Mouse (Mus musculus) limb, embryonic 13.5 days (tissue): ENCODE data around the gene Ralb. TPM values are rescaled to one million over a fixed set of nuclear protein-coding genes. Genes with fewer than 3 reads are reported as not detected.
A peak's percentile ranks its signal among the peaks of the same experiment; 100 is the strongest.

Experiments used
- ATAC-seq: fragments of 200-750 bp; cut with Nextera tagmentation; 2 replicates; pipeline ENCODE4 v1.8.0; 2017; ENCODE audit warnings: low read depth, moderate number of reproducible peaks, moderate TSS enrichment; ENCODE audit not compliant: low FRiP score
- H3K27ac ChIP-seq: fragments of 300-500 bp; sonication (generic); 2 replicates; pipeline ENCODE4 v1.5.1; 2015; ENCODE audit warnings: inconsistent platforms, mild to moderate bottlenecking, moderate library complexity
- H3K27me3 ChIP-seq: fragments of 300-500 bp; sonication (generic); 2 replicates; pipeline ENCODE4 v1.6.1; 2015; ENCODE audit warnings: mild to moderate bottlenecking, inconsistent platforms
- H3K36me3 ChIP-seq: fragments of 300-500 bp; sonication (generic); 2 replicates; pipeline ENCODE4 v1.6.1; 2015; ENCODE audit warnings: inconsistent platforms, mild to moderate bottlenecking, moderate library complexity
- H3K4me1 ChIP-seq: fragments of 300-500 bp; sonication (generic); 2 replicates; pipeline ENCODE4 v1.6.1; 2015; ENCODE audit warnings: inconsistent platforms
- H3K4me2 ChIP-seq: fragments of 300-500 bp; sonication (generic); replicated peaks from 2 replicates; pipeline ENCODE4 v1.6.1; 2015; ENCODE audit warnings: inconsistent platforms, mild to moderate bottlenecking, moderate library complexity
- H3K4me3 ChIP-seq: fragments of 300-500 bp; sonication (generic); 2 replicates; pipeline ENCODE4 v1.5.1; 2015; ENCODE audit warnings: moderate library complexity, mild to moderate bottlenecking, inconsistent platforms
- H3K9ac ChIP-seq: fragments of 300-500 bp; sonication (generic); 2 replicates; pipeline ENCODE4 v1.6.1; 2015; ENCODE audit warnings: mild to moderate bottlenecking, inconsistent platforms
- H3K9me3 ChIP-seq: fragments of 300-500 bp; sonication (generic); 2 replicates; pipeline ENCODE4 v1.6.1; 2016; ENCODE audit warnings: inconsistent platforms
- WGBS: fragments of 180-500 bp; shearing (Covaris S2); methylation state at CpG from one replicate; pipeline ENCODE4 v1.1.7; 2015; 5-methylcytosine and 5-hydroxymethylcytosine counted together
- polyA plus RNA-seq: library from polyadenylated mRNA; unstranded; fragments of >200 nt; fragmentation: Nextera tagmentation; extraction: Ambion mirVana; gene quantifications from 2 replicates; pipeline ENCODE4 v1.2.1, GENCODE M21; 2015

The Ralb gene
- polyA plus RNA-seq, 1 experiment from 2014 or later, result 129 TPM

DNA sequence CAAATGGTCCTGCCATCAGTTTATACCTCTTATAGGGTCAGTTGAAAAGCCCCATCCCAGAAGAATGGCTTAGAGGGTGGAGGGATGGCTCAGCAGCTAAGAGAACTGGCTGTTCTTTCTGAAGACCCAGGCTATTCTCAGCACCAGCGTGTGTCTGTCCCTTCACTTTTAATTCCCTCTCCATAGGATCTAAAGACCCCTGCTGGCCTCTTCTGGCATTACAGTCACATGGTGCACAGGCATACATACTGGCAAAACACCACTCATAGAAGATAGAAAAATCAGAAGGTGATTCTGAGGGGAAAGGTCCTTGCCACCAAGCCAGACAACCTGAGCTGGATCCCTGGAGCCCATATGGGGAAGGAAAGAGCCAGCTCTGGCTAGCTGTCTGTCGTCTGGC lies 41.2 kb downstream of the Ralb start:
- Histone ChIP-seq H3K9me3 (no peaks in the 10 kb centered on the region), H3K4me1 (peaks cover 5% of the 10 kb centered on the region; the same call in 1 of the 2 replicates), H3K27ac (no peak overlapping the region), H3K4me3 (no peak overlapping the region), H3K36me3 (peaks cover 3% of the 10 kb centered on the region; the same call in 1 of the 2 replicates), H3K4me2 (no peak overlapping the region), H3K9ac (no peak overlapping the region), H3K27me3 (0 out of 2 replicates have a peak, but pooled peaks cover 7% of the 10 kb centered on the region)
- 49% methylated on average over 2 of the region's 2 CpGs for WGBS
- ATAC-seq, result no peak

GRCm38 (mm10) chr1:119460062-119460461 lies 44.5 kb downstream of the Ralb start:
- H3K4me1 ChIP-seq, result peaks cover 28% of the 10 kb centered on the region
- peaks cover 15% of the 10 kb centered on the region; the same call in 1 of the 2 replicates for H3K27me3 ChIP-seq
- H3K27ac ChIP-seq, result no peak overlapping the region
- H3K9ac ChIP-seq, result no peak overlapping the region
- H3K4me3 ChIP-seq, result no peak overlapping the region
- no peaks in the 10 kb centered on the region for H3K36me3 ChIP-seq
- no peak overlapping the region for H3K4me2 ChIP-seq
- no peaks in the 10 kb centered on the region for H3K9me3 ChIP-seq
- no peak for ATAC-seq
- 65% methylated on average over 2 of the region's 2 CpGs for WGBS

DNA sequence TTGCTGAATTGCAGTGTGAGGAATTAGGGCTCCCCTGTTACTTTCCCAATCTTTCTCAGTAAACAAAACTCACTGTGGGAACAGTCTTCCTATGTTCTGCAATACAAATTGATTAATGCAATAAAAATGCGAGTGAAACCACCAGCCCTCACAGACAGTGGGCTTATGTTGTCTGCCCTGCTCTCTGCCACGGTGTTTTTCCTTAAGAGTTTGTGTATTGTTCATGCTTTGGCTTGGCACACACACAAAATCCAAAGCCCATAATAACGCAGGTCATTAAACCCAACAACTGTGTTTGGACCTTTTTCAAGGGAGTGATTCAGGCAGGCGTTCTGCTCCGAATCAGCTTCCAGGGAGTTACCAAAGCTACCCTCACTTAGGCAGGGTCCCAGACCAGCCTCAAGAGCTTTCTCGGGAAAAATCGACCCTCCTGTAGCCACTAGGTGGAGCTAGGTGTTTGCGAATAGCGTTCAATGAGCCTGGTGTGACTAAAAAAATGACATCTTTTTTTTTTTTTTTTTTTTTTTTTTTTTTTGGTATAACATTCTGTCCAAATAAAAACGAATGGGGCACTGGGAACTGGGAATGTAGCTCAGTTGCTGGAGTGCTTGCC lies 46.5 kb downstream of the Ralb start:
- peak; percentile 52 for ATAC-seq
- H3K4me2 ChIP-seq, result peak overlapping the region; percentile 60
- WGBS, result 7% methylated on average over 10 of the region's 10 CpGs

GRCm38 (mm10) chr1:119457528-119457855 lies 47.1 kb downstream of the Ralb start:
- no peak; the same call in 1 of the 2 replicates for ATAC-seq
- Histone ChIP-seq H3K27ac (peak overlapping the region; percentile 55; the same call in 1 of the 2 replicates), H3K4me1 (peaks cover 34% of the 10 kb centered on the region), H3K9ac (no peak overlapping the region), H3K4me2 (peak overlapping the region; percentile 60), H3K36me3 (no peaks in the 10 kb centered on the region), H3K27me3 (peaks cover 19% of the 10 kb centered on the region; the same call in 1 of the 2 replicates), H3K9me3 (no peaks in the 10 kb centered on the region), H3K4me3 (peak overlapping the region; percentile 25)
- WGBS, result 11% methylated on average over 5 of the region's 5 CpGs

More for the DNA sequence above, 46.5 kb downstream of the Ralb start:
- H3K27me3 ChIP-seq, result peaks cover 19% of the 10 kb centered on the region; the same call in 1 of the 2 replicates
- H3K9ac ChIP-seq, result no peak overlapping the region
- H3K27ac ChIP-seq, result no peak overlapping the region
- peaks cover 34% of the 10 kb centered on the region for H3K4me1 ChIP-seq
- H3K4me3 ChIP-seq, result no peak overlapping the region
- no peaks in the 10 kb centered on the region for H3K36me3 ChIP-seq
- H3K9me3 ChIP-seq, result no peaks in the 10 kb centered on the region

GRCm38 (mm10) chr1:119456671-119457527 lies 47.7 kb downstream of the Ralb start:
- Histone ChIP-seq H3K4me1 (peaks cover 34% of the 10 kb centered on the region), H3K27ac (peak overlapping the region; percentile 55; the same call in 1 of the 2 replicates), H3K4me3 (peak overlapping the region; percentile 25), H3K4me2 (peak overlapping the region; percentile 60), H3K36me3 (no peaks in the 10 kb centered on the region), H3K9me3 (no peaks in the 10 kb centered on the region), H3K9ac (no peak overlapping the region), H3K27me3 (peaks cover 19% of the 10 kb centered on the region; the same call in 1 of the 2 replicates)
- ATAC-seq, result peak; percentile 77
- 3% methylated on average over 19 of the region's 19 CpGs for WGBS

DNA sequence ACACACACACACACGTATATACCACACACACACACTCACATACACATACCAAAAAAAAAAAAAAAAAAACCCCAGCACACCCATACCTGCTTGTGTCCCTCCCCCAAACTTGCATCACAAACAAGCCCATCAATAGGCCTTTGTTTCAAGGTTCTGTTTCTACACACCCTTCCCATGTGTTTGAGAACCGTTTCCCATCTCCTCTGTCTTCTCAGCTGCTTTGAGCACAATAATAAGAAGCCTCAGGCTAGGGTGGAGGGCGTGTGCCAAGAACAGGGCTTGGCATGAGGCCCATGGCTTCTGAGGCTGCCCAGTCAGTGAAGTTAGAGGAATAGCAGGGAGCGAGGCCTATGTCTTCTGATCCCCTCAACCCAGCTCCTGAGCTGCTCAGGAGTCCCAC lies 50.9 kb downstream of the Ralb start:
- Histone ChIP-seq H3K27me3 (peaks cover 12% of the 10 kb centered on the region; the same call in 1 of the 2 replicates), H3K9me3 (no peaks in the 10 kb centered on the region), H3K27ac (no peak overlapping the region), H3K4me3 (no peak overlapping the region), H3K36me3 (no peaks in the 10 kb centered on the region), H3K9ac (no peak overlapping the region), H3K4me1 (peaks cover 39% of the 10 kb centered on the region), H3K4me2 (no peak overlapping the region)
- ATAC-seq, result no peak
- 57% methylated on average over 3 of the region's 4 CpGs for WGBS

GRCm38 (mm10) chr1:119451417-119451816 lies 53.2 kb downstream of the Ralb start:
- no peak for ATAC-seq
- no peak overlapping the region for H3K27ac ChIP-seq
- no peaks in the 10 kb centered on the region for H3K9me3 ChIP-seq
- no peak overlapping the region for H3K9ac ChIP-seq
- 41% methylated on average over 10 of the region's 10 CpGs for WGBS
- H3K4me3 ChIP-seq, result no peak overlapping the region
- no peak overlapping the region for H3K4me2 ChIP-seq
- no peaks in the 10 kb centered on the region for H3K36me3 ChIP-seq
- peaks cover 18% of the 10 kb centered on the region for H3K4me1 ChIP-seq
- H3K27me3 ChIP-seq, result peaks cover 12% of the 10 kb centered on the region; the same call in 1 of the 2 replicates

GRCm38 (mm10) chr1:119450651-119451345 lies 53.8 kb downstream of the Ralb start:
- H3K4me2 ChIP-seq, result no peak overlapping the region
- peaks cover 13% of the 10 kb centered on the region for H3K4me1 ChIP-seq
- no peak overlapping the region for H3K9ac ChIP-seq
- no peaks in the 10 kb centered on the region for H3K36me3 ChIP-seq
- H3K4me3 ChIP-seq, result no peak overlapping the region
- no peak for ATAC-seq
- no peaks in the 10 kb centered on the region for H3K9me3 ChIP-seq
- no peak overlapping the region for H3K27ac ChIP-seq
- 76% methylated on average over 10 of the region's 10 CpGs for WGBS
- peaks cover 9% of the 10 kb centered on the region; the same call in 1 of the 2 replicates for H3K27me3 ChIP-seq

GRCm38 (mm10) chr1:119446753-119447283 lies 57.8 kb downstream of the Ralb start:
- WGBS, result 61% methylated on average over 10 of the region's 10 CpGs

GRCm38 (mm10) chr1:119443591-119444350 lies 60.8 kb downstream of the Ralb start:
- H3K27ac ChIP-seq, result no peak overlapping the region
- no peak overlapping the region for H3K4me3 ChIP-seq
- 0 out of 2 replicates have a peak, but pooled peaks cover 3% of the 10 kb centered on the region for H3K9me3 ChIP-seq
- no peak overlapping the region for H3K4me2 ChIP-seq
- 78% methylated on average over 21 of the region's 21 CpGs for WGBS
- H3K36me3 ChIP-seq, result no peaks in the 10 kb centered on the region
- H3K9ac ChIP-seq, result no peak overlapping the region
- no peaks in the 10 kb centered on the region for H3K4me1 ChIP-seq
- ATAC-seq, result no peak
- H3K27me3 ChIP-seq, result no peaks in the 10 kb centered on the region

More at GRCm38 (mm10) chr1:119446753-119447283, 57.8 kb downstream of the Ralb start:
- H3K4me1 ChIP-seq, result peaks cover 5% of the 10 kb centered on the region
- H3K27ac ChIP-seq, result no peak overlapping the region
- H3K36me3 ChIP-seq, result no peaks in the 10 kb centered on the region
- H3K4me3 ChIP-seq, result no peak overlapping the region
- H3K9ac ChIP-seq, result no peak overlapping the region
- no peaks in the 10 kb centered on the region for H3K9me3 ChIP-seq
- H3K27me3 ChIP-seq, result no peaks in the 10 kb centered on the region
- no peak for ATAC-seq
- H3K4me2 ChIP-seq, result no peak overlapping the region

GRCm38 (mm10) chr1:119442901-119443300 lies 61.7 kb downstream of the Ralb start:
- H3K4me3 ChIP-seq, result no peak overlapping the region
- ATAC-seq, result no peak
- no peak overlapping the region for H3K4me2 ChIP-seq
- no peak overlapping the region for H3K9ac ChIP-seq
- no peaks in the 10 kb centered on the region for H3K36me3 ChIP-seq
- no peak overlapping the region for H3K27ac ChIP-seq
- WGBS, result 93% methylated on average over 9 of the region's 9 CpGs
- no peaks in the 10 kb centered on the region for H3K4me1 ChIP-seq
- H3K27me3 ChIP-seq, result no peaks in the 10 kb centered on the region
- 0 out of 2 replicates have a peak, but pooled peaks cover 3% of the 10 kb centered on the region for H3K9me3 ChIP-seq
